Mouse (Mus musculus): ENCODE measurements around the gene Prg4.

Prg4 gene

DNA sequence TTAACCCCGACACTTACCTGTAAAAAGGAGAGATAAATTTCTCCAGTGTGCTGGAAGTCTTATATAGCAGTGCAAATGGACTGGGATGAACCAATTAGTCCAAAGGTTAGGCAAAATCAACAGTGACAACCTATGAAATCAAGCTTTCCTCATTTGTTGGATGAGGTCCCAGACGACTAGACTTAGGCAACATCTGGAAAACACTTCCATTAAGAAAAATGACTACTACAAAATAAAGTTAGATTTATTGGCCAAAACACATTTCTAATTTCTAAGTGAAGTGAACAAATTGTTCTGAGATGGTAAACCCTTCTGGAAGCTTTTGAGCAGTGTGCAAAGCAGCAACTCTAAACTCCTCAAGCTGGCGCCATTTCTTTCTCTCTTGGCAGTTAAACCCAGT is at the start of gene Prg4:
Prg4 (minus strand) TSS at position 34 of the 400 bp plus-strand sequence.
- no peak for DNase-seq (ENCODE audit: low spot score in 2 of 2)

DNA sequence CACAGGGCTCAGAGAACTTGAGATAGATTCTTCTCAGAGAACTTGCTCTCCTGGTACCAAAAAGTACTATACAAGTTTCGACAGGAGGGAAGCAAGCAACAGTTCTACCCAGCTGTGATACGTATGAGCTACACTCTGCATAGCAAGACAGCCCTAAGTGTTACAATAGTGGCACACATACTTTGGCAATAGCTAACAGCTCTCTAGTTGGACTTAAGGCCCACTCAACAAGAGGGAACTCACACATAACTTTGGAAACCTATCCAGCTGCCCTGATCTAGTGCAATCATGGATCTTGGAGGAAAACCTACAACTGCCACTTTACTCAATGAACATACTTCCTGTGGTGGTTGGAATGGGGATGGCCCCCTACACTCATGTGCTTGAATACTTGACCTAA is 47.1 kb upstream of the Prg4 start:
- DNase-seq (ENCODE audit: low spot score in 2 of 2): no peak

GRCm38 (mm10) chr1:150505794-150506193 is 39.8 kb upstream of the Prg4 start:
- no peak for DNase-seq (ENCODE audit: low spot score in 2 of 2)

GRCm38 (mm10) chr1:150503321-150503720 is 37.4 kb upstream of the Prg4 start:
- no peak for DNase-seq (ENCODE audit: low spot score in 2 of 2)

DNA sequence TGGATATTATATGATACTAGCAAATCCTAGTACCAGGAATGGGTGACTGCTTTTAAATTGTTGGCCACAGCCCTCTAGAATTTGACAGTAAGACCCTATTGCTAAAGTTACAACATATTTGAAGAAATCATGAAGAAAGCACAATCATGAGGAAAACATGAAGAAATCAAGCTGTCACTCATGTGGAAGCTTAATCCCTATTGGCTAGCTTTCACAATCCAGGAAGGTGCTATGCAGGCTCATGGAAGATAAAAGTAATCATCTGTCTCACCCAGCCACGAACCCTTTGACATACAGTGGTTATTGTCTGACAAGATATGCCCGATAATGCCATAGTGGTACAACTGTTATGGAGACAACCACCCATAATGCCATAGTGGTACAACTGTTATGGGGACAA is 32.2 kb upstream of the Prg4 start:
- DNase-seq (ENCODE audit: low spot score in 2 of 2): no peak

- DNase-seq (ENCODE audit: low spot score in 2 of 2): no peak
Measured at GRCm38 (mm10) chr1:150497690-150498089, 31.7 kb upstream of the Prg4 start.

- no peak for DNase-seq (ENCODE audit: low spot score in 2 of 2)
Measured at GRCm38 (mm10) chr1:150496626-150497302, 30.8 kb upstream of the Prg4 start.

- no peak for DNase-seq (ENCODE audit: low spot score in 2 of 2)
Measured at GRCm38 (mm10) chr1:150489148-150489547, 23.2 kb upstream of the Prg4 start.

DNA sequence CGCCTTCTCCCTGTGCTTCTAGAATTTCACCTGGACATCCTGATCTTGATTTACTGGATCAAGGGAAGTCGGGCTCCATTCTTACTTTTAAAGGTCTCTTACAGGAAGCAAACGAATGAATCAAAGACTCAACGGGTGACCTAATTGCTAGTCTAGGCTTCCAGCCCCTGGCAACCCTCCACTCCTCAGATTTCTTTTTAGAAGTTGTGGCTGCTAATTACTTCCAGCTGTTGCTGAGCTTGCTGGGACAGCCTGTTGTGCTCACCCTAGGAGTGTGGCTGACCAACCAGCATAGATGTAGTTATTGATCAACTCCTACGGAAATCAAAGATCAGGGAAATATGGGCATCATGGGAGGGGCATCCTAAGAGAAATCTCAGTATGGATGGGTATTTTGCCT is 14.7 kb upstream of the Prg4 start:
- no peak for DNase-seq (ENCODE audit: low spot score in 2 of 2)

- no peak for DNase-seq (ENCODE audit: low spot score in 2 of 2)
Measured at GRCm38 (mm10) chr1:150472525-150472924, 6.6 kb upstream of the Prg4 start.

DNA sequence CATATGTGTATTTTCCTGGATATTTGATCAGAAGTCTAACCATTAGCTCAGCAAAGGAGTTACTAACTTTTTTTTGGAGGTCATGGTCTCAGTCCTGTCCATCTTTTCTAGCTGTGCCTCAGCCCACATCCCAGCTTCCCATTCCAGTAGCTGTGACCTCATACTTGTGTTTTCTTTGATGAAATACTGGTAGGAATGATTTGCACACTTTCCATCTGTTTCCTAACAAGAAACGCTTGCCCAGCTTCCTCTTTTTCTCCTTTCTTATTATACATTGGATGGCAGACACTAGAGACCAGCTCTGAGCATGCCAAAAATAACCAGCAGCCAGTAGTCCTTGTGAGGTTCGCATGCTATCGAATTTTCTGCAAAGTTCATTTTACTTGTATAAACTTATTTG is 4.0 kb upstream of the Prg4 start:
- DNase-seq (ENCODE audit: low spot score in 2 of 2): no peak

GRCm38 (mm10) chr1:150465364-150465763 is 601 bp downstream of the Prg4 start:
- DNase-seq (ENCODE audit: low spot score in 2 of 2): no peak

GRCm38 (mm10) chr1:150463691-150464090 is 2.3 kb downstream of the Prg4 start:
- no peak for DNase-seq (ENCODE audit: low spot score in 2 of 2)

DNA sequence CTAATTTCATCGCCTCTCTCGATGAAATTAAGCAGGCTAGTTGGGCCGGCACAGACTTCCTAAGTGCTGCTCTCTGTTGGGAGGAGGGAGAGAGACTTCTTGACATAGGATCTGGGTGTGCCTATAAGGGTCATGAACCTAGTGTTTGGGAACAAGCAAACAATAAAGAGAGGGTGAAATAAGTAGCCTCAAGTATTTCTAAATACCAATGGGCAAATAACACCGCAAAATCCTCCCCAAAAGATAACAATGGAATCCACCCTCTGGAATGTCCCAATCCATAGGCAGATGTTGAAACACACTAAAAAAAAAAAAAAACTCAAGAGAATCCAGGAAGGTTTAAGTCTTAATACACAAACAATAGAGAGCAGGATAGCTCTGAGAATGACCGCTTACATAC is 2.9 kb downstream of the Prg4 start:
- DNase-seq (ENCODE audit: low spot score in 2 of 2): no peak

DNA sequence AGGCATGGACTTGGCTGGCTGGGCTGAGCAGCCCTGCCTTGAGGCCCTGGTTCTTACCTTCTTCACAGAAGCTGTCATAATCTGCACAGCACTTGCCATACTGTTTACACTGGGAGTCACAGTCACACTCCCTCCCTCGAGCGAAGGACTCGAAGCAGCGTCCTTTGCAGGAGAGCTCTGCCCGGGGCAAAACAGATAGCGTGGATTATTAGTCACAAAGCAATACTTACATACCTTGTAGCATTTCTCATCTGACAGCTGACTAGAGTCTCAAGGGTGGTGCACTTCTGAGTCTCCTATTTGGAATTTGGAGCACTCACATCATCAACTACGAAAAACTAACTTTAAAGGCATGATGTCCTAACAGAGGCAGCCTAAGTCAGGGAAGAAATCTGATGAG is 5.4 kb downstream of the Prg4 start:
- no peak for DNase-seq (ENCODE audit: low spot score in 2 of 2)

DNA sequence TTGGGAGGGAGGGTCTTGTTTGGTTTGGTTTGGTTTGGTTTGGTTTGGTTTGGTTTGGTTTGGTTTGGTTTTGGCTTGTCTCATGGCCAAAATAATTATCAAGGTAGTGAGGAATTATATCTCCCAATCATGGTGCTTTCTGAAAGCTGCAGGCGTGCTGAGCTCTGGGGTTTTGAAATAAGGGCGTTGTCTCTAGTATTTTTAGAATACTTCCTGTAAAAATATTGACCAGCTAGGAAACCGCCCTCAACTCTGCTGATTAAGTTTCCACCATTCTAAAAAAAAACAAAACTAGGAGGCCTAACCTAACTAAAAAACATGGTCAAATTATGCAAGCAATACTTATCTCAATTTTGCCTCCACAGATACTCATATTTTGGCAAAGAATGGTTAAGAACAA is 6.4 kb downstream of the Prg4 start:
- no peak for DNase-seq (ENCODE audit: low spot score in 2 of 2)

- DNase-seq (ENCODE audit: low spot score in 2 of 2): no peak
Measured at GRCm38 (mm10) chr1:150458977-150459376, 7.0 kb downstream of the Prg4 start.

DNA sequence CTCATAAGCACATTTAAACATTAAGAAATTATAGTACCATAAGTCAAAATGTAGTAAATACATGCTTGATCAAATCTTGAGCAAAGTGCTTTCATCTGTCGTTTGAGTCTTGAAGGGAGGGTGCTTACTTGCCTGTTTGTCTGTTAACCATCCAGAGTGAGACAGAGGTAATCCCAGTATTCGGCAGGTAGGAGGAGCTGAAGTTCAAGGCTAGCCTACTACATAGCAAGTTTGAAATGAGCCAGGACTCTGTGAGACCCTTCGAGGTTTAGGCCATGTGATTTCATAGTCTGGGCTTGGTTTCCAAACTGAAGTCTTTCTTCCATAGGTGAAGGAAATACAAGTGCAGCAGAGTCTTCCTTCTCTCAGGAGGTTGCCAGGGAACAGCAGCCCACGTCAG is 24.2 kb downstream of the Prg4 start:
- DNase-seq (ENCODE audit: low spot score in 2 of 2): no peak

GRCm38 (mm10) chr1:150438641-150439040 is 27.3 kb downstream of the Prg4 start:
- no peak for DNase-seq (ENCODE audit: low spot score in 2 of 2)

- no peak for DNase-seq (ENCODE audit: low spot score in 2 of 2)
Measured at GRCm38 (mm10) chr1:150426216-150426615, 39.7 kb downstream of the Prg4 start.

DNA sequence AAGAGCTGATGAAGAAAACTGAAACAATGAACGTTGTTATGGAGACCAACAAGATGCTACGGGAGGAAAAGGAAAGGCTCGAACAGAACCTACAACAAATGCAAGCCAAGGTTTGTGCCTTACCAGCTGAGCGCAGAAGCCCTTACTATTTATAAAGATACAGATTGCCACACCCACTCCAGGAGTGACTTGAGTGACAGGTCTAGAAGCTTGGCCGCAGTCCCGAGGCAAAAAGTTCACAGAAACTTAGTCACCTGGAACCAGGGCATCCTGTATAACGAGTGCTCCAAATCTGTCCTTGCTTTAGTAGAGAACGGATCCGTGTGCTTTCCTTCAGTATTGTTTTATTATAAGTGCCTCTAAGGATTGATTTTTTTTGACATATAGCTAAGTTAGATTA is 40.3 kb downstream of the Prg4 start:
- DNase-seq (ENCODE audit: low spot score in 2 of 2): no peak

DNA sequence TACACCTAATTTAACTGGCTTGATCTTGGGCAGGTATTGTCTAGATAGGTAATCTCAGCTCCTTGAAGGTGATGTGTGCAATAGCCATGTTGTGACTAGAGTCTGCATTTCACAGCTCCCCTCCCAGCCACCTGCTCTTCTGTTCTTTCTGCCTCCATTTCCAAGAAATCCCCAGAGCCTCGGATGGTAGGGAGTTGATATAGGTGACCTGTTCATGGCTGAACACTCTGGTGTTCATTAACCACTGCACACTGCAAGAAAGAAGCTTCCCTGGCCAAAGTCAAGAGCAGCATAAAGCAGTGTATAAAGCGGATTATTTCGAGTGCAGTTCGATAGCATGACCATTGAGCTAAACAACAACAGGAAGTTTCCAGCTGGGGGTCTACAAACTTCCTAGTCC is 47.5 kb downstream of the Prg4 start:
- no peak for DNase-seq (ENCODE audit: low spot score in 2 of 2)

- DNase-seq (ENCODE audit: low spot score in 2 of 2): no peak
Measured at GRCm38 (mm10) chr1:150416006-150416405, 50.0 kb downstream of the Prg4 start.

DNA sequence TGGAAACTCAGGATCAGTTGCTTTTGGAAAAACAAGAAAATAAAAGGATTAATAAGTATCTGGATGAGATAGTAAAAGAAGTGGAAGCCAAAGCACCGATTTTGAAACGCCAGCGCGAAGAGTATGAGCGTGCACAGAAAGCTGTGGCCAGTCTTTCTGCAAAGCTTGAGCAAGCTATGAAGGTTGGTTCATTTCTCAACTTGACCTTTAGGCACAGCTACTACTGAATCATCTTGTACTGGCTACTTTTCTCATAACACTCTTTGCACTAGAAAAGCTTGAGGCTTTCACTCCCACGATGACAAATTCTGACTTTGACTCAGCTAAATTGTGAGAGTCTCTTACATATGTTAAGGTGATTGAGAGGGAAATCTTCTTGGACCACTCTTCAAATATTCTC is 56.0 kb downstream of the Prg4 start:
- DNase-seq (ENCODE audit: low spot score in 2 of 2): no peak

Data from urinary bladder, postnatal 4 days (tissue).